Mouse (Mus musculus): ENCODE measurements around the gene Card19.
A peak's percentile ranks its signal among the peaks of the same experiment; 100 is the strongest.

Gene Card19

GRCm38 (mm10) chr13:49192156-49192855 is 23.5 kb downstream of the Card19 start:
- peak; percentile 50 for DNase-seq

- no peak for DNase-seq
Measured at GRCm38 (mm10) chr13:49191673-49192035, 24.2 kb downstream of the Card19 start.

GRCm38 (mm10) chr13:49190876-49191672 is 24.8 kb downstream of the Card19 start:
- DNase-seq: peak; percentile 67

- peak; percentile 84 for DNase-seq
Measured at GRCm38 (mm10) chr13:49189970-49190870, 25.6 kb downstream of the Card19 start.

GRCm38 (mm10) chr13:49188966-49189360 is 26.9 kb downstream of the Card19 start:
- no peak for DNase-seq

GRCm38 (mm10) chr13:49188219-49188965 is 27.4 kb downstream of the Card19 start:
- peak; percentile 61 for DNase-seq

GRCm38 (mm10) chr13:49187288-49188218 is 28.3 kb downstream of the Card19 start, which contains the start of gene Ninj1:
Ninj1 (plus strand) TSS chr13:49187485.
- DNase-seq: peak; percentile 93

GRCm38 (mm10) chr13:49186798-49187287 is 29.0 kb downstream of the Card19 start:
- DNase-seq: no peak

GRCm38 (mm10) chr13:49183646-49184045 is 32.2 kb downstream of the Card19 start:
- DNase-seq: peak; percentile 48

- DNase-seq: no peak
Measured at GRCm38 (mm10) chr13:49183161-49183560, 32.7 kb downstream of the Card19 start.

- DNase-seq: no peak
Measured at GRCm38 (mm10) chr13:49181411-49181984, 34.3 kb downstream of the Card19 start.

- no peak for DNase-seq
Measured at GRCm38 (mm10) chr13:49180691-49181090, 35.1 kb downstream of the Card19 start.

GRCm38 (mm10) chr13:49180274-49180673 is 35.6 kb downstream of the Card19 start:
- no peak for DNase-seq

GRCm38 (mm10) chr13:49178839-49179585 is 36.8 kb downstream of the Card19 start:
- peak; percentile 72 for DNase-seq

- DNase-seq: no peak
Measured at GRCm38 (mm10) chr13:49175509-49175908, 40.3 kb downstream of the Card19 start.

GRCm38 (mm10) chr13:49172971-49173596 is 42.8 kb downstream of the Card19 start:
- DNase-seq: peak; percentile 96

- no peak for DNase-seq
Measured at GRCm38 (mm10) chr13:49172335-49172734, 43.5 kb downstream of the Card19 start.

GRCm38 (mm10) chr13:49171729-49172128 is 44.1 kb downstream of the Card19 start:
- DNase-seq: no peak

GRCm38 (mm10) chr13:49170623-49171022 is 45.2 kb downstream of the Card19 start:
- no peak for DNase-seq
